Mouse (Mus musculus) layer of hippocampus, adult 8-10 months (tissue): ENCODE results near the gene Alg12. TPM values are rescaled to one million over a fixed set of nuclear protein-coding genes. Genes with fewer than 3 reads are reported as not detected.
"Not testable (repeated sequence)": the region's sequence is repeated elsewhere in the genome, so short reads cannot be mapped to it uniquely, and the experiment has no call there.

ENCODE experiments used
- DNase-seq, 2 experiments: peaks; one replicate each; pipeline ENCODE4 v3.0.0; 2022; ENCODE audit warnings: low spot score in 2 of 2
- total RNA-seq, 4 experiments: library from RNA; stranded (reverse); gene quantifications; 2 replicates each; pipeline ENCODE4 v1.2.4; 2022

Alg12 gene
- total RNA-seq, 4 experiments from 2014 or later, result 11.3 to 16.7 (median 14.3) TPM

DNA sequence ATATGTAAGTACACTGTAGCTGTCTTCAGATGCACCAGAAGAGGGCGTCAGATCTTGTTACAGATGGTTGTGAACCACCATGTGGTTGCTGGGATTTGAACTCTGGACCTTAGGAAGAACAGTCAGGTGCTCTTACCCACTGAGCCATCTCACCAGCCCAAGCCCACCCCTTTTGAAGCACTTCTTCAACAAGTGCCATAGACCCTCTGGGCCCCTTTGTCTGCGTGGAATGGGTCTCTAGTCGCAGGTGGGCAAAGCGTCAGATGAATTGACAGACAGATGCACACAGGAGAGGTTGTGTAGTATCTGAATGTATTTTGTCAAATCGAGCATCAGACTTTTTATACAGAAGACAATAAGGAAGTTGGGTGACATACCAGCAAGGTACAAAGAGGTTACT, 24.4 kb downstream of the Alg12 start:
- DNase-seq, result not testable (repeated sequence)

GRCm38 (mm10) chr15:88792140-88792850, 26.8 kb downstream of the Alg12 start:
- DNase-seq, result no peak

DNA sequence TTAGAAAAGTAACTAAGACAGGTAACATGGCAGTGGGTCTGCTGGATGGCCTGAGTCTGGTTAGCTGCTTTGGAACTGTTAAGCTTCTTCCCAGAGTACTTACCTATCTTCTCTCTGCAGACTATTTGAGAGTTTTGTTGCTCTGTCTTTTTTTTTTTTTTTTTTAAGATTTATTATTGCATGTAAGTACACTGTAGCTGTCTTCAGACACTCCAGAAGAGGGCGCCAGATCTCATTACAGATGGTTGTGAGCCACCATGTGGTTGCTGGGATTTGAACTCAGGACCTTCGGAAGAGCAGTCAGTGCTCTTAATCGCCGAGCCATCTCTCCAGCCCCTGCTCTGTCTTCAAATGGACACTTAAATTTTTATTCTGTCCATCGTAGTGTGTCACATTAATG, 44.5 kb downstream of the Alg12 start:
- DNase-seq, result not testable (repeated sequence)

DNA sequence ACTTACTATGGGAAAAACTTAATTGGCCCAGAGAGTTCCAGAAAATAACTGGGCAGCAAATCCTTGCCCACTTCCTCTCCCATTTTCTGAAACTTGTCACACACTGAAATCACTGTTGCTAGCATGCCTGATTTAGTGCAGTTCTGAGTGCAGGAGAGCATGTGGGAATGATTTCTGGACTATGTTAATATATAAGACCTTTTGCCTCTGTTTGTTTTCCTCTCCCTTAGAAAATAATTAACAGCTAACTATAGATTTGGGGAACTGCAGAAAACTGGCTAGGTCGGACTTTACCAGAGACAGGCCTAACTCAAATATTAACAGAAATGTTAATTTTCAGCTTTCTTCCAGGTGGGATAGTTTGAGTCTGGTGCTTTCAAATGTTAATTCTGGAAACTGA, 50.6 kb downstream of the Alg12 start:
- no peak for DNase-seq

GRCm38 (mm10) chr15:88766139-88766538, 53.0 kb downstream of the Alg12 start:
- DNase-seq, result not testable (repeated sequence)

- no peak for DNase-seq
Observed at GRCm38 (mm10) chr15:88761551-88761950, 57.6 kb downstream of the Alg12 start.

DNA sequence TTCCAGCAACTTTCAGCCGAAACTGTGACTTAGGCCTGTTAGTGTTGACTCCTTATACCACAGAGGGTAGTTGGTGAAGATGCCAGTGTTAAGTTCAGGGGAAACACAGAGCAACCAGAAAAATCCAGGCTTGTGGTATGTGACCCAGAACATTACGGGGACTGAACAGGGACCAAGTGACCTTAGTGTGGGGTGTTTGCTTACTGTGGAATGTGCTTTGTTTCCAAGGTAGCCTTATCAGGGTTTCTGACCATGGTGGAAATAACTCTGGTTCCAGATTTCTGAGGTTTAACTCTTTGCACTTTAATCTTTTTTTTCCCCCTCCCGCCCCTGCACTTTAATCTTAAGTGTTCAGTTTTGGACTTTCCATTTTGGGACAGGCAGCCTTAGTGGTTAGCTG, 61.1 kb downstream of the Alg12 start:
- DNase-seq, result no peak

DNA sequence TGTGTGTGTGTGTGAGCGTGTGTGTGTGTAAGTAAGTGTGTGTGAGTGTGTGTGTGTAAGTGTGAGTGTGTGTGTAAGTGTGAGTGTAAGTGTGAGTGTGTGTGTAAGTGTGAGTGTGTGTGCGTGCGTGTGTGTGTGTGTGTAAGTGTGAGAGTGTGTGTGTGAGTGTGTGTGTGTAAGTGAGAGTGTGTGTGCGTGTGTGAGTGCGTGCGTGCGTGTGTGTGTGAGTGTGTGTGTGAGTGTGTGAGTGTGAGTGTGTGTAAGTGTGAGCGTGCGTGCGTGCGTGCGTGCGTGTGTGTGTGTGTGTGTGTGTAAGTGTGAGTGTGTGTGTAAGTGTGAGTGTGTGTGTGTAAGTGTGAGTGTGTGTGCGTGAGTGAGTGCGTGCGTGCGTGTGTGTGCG, 63.4 kb downstream of the Alg12 start:
- no peak for DNase-seq

Other genes with a start within 250 kb of the Alg12 start
- not detected for gene Zdhhc25, start 219.0 kb downstream of the Alg12 start, total RNA-seq
- gene Brd1, start 85.1 kb downstream of the Alg12 start, total RNA-seq, result 10 to 100 TPM; 50.8 to 56.4 (median 54.1) TPM
- gene Zbed4, start 67.7 kb downstream of the Alg12 start, total RNA-seq, result 10 to 100 TPM in 2 of 4 experiments, 1 to 10 TPM in 2; 9.8 to 11.1 (median 10.1) TPM
- gene Creld2, start 328 bp upstream of the Alg12 start, total RNA-seq, result 10 to 100 TPM; 15.0 to 35.2 (median 26.0) TPM
- gene Pim3, start 42.9 kb upstream of the Alg12 start, total RNA-seq, result 10 to 100 TPM; 32.4 to 44.2 (median 38.4) TPM
- 1 to 10 TPM; 1.2 to 4.3 (median 2.7) TPM for gene Ttll8, start 135.1 kb upstream of the Alg12 start, total RNA-seq
- gene Mlc1, start 159.7 kb upstream of the Alg12 start, total RNA-seq, result 100 to 1,000 TPM; 114 to 176 (median 137) TPM
- gene Mov10l1, start 163.6 kb upstream of the Alg12 start, total RNA-seq, result under 1 TPM in 1 of 4 experiments, not detected in 3; 0.29 TPM
- gene Panx2, start 240.4 kb upstream of the Alg12 start, total RNA-seq, result 100 to 1,000 TPM; 126 to 157 (median 144) TPM